Mouse (Mus musculus) right cerebral cortex, postnatal 4 days (tissue): ENCODE measurements at regions not wholly inside any gene's neighbourhood (a gene's known extent, or its start where the extent isn't known, plus 50 kb on each side); places are given as distances from the start of the nearest gene placed in this dataset.

Source experiments
- DNase-seq: peaks from one replicate; pipeline ENCODE4 v3.0.0-alpha.2; 2022

- no peak for DNase-seq
These were observed 144.1 kb downstream of the Klf7 start for GRCm38 (mm10) chr1:63977956-63978355.

- no peak for DNase-seq
These were observed 144.7 kb downstream of the Klf7 start for GRCm38 (mm10) chr1:63977302-63977888.

- no peak for DNase-seq
These were observed 145.2 kb downstream of the Klf7 start for GRCm38 (mm10) chr1:63976862-63977261.

- no peak for DNase-seq
These were observed 154.2 kb downstream of the Klf7 start for GRCm38 (mm10) chr1:63967849-63968248.

GRCm38 (mm10) chr1:63965446-63965845 is 156.6 kb downstream of the Klf7 start:
- no peak for DNase-seq

- no peak for DNase-seq
These were observed 157.6 kb downstream of the Klf7 start for GRCm38 (mm10) chr1:63964519-63964918.

GRCm38 (mm10) chr1:63955701-63956355 is 166.3 kb downstream of the Klf7 start:
- DNase-seq: no peak

GRCm38 (mm10) chr1:63954876-63955513 is 167.1 kb downstream of the Klf7 start:
- no peak for DNase-seq

- no peak for DNase-seq
These were observed 167.9 kb downstream of the Klf7 start for GRCm38 (mm10) chr1:63954172-63954571.

GRCm38 (mm10) chr1:63953229-63953883 is 168.7 kb downstream of the Klf7 start:
- peak; percentile 42 for DNase-seq

- DNase-seq: no peak
These were observed 170.4 kb downstream of the Klf7 start for GRCm38 (mm10) chr1:63951663-63952062.

- no peak for DNase-seq
These were observed 174.8 kb downstream of the Klf7 start for GRCm38 (mm10) chr1:63947278-63947677.

- no peak for DNase-seq
These were observed 175.2 kb downstream of the Klf7 start for GRCm38 (mm10) chr1:63946834-63947233.

- DNase-seq: no peak
These were observed 175.7 kb upstream of the 4933402D24Rik start for GRCm38 (mm10) chr1:63944786-63945185.

GRCm38 (mm10) chr1:63938416-63938815 is 169.3 kb upstream of the 4933402D24Rik start:
- no peak for DNase-seq

- DNase-seq: no peak
These were observed 168.4 kb upstream of the 4933402D24Rik start for GRCm38 (mm10) chr1:63937480-63937879.

GRCm38 (mm10) chr1:63934570-63935280 is 165.7 kb upstream of the 4933402D24Rik start:
- no peak for DNase-seq

GRCm38 (mm10) chr1:63932484-63932883 is 163.4 kb upstream of the 4933402D24Rik start:
- DNase-seq: no peak

GRCm38 (mm10) chr1:63929362-63930125 is 160.5 kb upstream of the 4933402D24Rik start:
- DNase-seq: no peak

GRCm38 (mm10) chr1:63928850-63929249 is 159.8 kb upstream of the 4933402D24Rik start:
- no peak for DNase-seq

- DNase-seq: no peak
These were observed 159.3 kb upstream of the 4933402D24Rik start for GRCm38 (mm10) chr1:63928361-63928760.
